Mouse (Mus musculus) left cerebral cortex, postnatal 25 days (tissue): ENCODE measurements around the gene Fam208b. TPM values are rescaled to one million over a fixed set of nuclear protein-coding genes. Genes with fewer than 3 reads are reported as not detected.
"Not testable (repeated sequence)": the region's sequence is repeated elsewhere in the genome, so short reads cannot be mapped to it uniquely, and the experiment has no call there.

ENCODE experiments used
- DNase-seq, 2 experiments: peaks; one replicate each; pipeline ENCODE4 v3.0.0; 2022; ENCODE audit warnings: low spot score in 2 of 2, mixed read lengths in 1 of 2
- intact Hi-C: fragments of 180-260 bp; cut with DNase I; formaldehyde crosslinking; loops from one replicate; pipeline ENCODE4 v1.15.1; 2025
- total RNA-seq, 2 experiments: library from RNA; stranded (reverse); gene quantifications; 2 replicates each; pipeline ENCODE4 v1.2.3; 2021

Gene Fam208b
- total RNA-seq, 2 experiments from 2014 or later = 24.7 to 30.1 TPM

- intact Hi-C loops = no loop called here
- no peak for DNase-seq
Measured at GRCm38 (mm10) chr13:3525611-3526051, 85.3 kb downstream of the Fam208b start.

DNA sequence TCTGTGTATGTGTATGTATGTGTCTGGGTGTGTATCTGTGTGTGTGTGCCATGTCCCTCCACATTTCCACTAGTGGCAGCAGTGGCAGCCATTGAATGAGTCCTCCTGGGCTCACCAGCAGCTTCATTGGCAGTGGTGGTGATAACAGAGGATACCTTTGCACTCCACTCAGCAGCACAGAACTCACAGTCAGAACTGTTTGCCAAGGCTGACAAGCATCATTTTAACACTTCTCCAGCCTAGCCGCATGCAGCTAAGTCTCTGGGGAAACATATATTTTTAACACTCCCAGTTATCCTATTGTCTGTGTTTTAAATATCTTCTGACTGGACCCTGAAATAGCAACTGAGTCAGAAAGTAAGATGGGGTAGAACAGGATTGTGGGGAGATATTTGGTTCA lies 87.0 kb downstream of the Fam208b start:
- intact Hi-C loops = no loop called here
- peak in 1 of 2 experiments; percentile 54 for DNase-seq

DNA sequence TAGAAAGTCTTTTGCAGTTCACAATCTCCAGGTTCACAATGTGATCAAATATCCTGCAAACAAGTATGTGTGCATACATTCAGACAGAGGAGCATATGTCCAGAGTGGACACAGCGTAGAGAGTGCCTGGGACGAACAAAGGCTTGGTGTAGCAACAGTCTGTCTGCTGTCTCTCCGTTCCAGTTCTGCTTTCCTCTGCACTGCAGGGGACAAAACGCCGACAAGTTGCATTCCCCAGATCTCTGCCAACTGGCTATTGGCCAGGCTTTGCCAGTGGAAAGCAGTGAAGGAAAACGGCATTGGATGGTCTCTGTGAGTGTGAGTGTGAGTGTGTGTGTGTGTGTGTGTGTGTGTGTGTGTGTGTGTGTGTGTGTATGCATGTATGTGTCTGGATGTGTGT lies 87.4 kb downstream of the Fam208b start:
- intact Hi-C loops = no loop called here
- DNase-seq = no peak

DNA sequence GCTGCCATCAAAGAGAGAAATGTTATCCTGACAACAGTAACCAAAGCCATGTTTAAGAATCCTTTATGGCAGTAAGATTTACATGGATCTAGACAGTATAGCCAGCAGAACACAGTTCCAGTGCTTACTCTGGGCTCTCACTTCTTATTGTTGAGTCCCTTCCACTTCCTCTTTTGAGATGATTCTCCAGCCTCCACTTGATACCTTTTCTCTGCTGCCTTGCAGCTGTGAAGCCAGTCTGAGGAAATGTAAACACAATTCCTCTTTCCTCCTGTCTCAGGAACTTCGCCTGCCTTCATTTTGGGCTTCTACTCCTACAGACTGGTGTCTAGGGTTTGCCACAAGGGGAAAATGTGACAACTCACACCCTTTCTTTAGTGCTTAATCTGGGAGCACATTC lies 90.9 kb downstream of the Fam208b start:
- intact Hi-C loops = loop anchor here (5.0 kb wide), 1 partner anchor 238 kb away; no protein-coding TSS in a partner anchor
- DNase-seq = not testable (repeated sequence)

DNA sequence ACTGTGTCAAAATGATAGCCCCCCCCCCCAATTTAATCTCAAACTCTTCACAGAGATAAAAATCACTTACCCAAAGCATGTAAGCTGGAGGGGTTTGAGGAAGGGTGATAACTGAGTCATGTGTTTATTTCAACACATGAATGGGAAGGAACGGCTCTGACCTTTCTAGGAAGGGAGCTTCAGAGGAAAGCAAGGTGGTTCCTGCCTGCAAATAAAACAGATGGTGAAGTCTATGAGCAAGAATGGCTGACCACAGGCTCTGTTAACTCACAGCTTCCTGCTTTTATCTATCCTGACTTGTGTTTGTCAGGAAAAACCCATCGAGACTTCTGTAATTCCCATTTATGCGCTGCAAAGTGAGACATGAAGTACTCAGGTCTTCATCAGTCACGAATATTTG lies 91.6 kb downstream of the Fam208b start:
- intact Hi-C loops = loop anchor here (5.0 kb wide), 1 partner anchor 237 kb away; no protein-coding TSS in a partner anchor
- not testable (repeated sequence) for DNase-seq

Other genes with a start within 250 kb of the Fam208b start
- gene Gdi2, start 73.0 kb downstream of the Fam208b start, total RNA-seq = 100 to 1,000 TPM; 276 to 301 TPM
- 10 to 100 TPM; 39.3 to 40.5 TPM for gene Asb13, start 22.9 kb upstream of the Fam208b start, total RNA-seq
- not detected for gene Calml3, start 193.2 kb upstream of the Fam208b start, total RNA-seq
- not detected for gene Calm4, start 226.6 kb upstream of the Fam208b start, total RNA-seq
- gene Calm5, start 243.1 kb upstream of the Fam208b start, total RNA-seq = not detected